Mouse (Mus musculus): ENCODE measurements around the gene Nhlrc3.

DNA sequence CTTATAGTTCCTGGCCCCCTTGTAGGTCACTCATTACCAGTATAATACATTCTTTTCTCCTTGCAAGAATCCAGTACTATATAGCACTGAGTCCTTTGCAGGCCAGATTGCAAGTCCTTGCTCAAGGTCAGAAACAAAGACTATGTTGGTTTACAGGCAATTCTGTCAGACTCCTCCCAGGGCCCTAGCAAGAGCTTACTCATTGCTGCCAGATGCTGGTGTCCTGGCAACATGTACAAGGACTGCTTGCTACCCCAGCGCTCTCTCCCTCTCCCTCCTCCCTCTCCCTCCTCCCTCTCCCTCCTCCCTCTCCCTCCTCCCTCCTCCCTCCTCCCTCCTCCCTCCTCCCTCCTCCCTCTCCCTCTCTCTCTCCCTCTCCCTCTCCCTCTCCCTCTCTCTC, 56.0 kb downstream of the Nhlrc3 start:
- no peak for TF ChIP-seq POLR2A (IDR thresholded peaks at IDR 0.05; ENCODE audit: insufficient read depth, low read depth, low read length)
- TF ChIP-seq CTCF (IDR thresholded peaks at IDR 0.05), result no peak

All from heart, adult 2 months (tissue).